Mouse (Mus musculus) bone marrow, adult 2 months (tissue): ENCODE measurements around the gene 1110051M20Rik. TPM values are rescaled to one million over a fixed set of nuclear protein-coding genes. Genes with fewer than 3 reads are reported as not detected.

Source experiments
- H3K27ac ChIP-seq: fragments of 200-500 bp; 2 replicates; pipeline ENCODE4 v1.5.1; 2012; ENCODE audit warnings: low read depth, mild to moderate bottlenecking, control low read depth, inconsistent platforms, low read length; ENCODE audit not compliant: control insufficient read depth, poor library complexity, insufficient read depth
- H3K4me1 ChIP-seq: fragments of 200-500 bp; 2 replicates; pipeline ENCODE4 v1.6.1; 2011; ENCODE audit warnings: low read length; ENCODE audit not compliant: control insufficient read depth, insufficient read depth
- H3K4me3 ChIP-seq: fragments of 200-500 bp; replicated peaks from 2 replicates; pipeline ENCODE3; 2011; ENCODE audit warnings: mild to moderate bottlenecking, low read depth, low read length, control low read depth; ENCODE audit not compliant: control insufficient read depth
- CTCF ChIP-seq: fragments of 200-500 bp; IDR thresholded peaks from 2 replicates; pipeline ENCODE4 v1.5.1; 2011; ENCODE audit warnings: low read length, control low read depth; ENCODE audit not compliant: control insufficient read depth, insufficient read depth
- POLR2A ChIP-seq: fragments of 200-500 bp; IDR thresholded peaks from 2 replicates; pipeline ENCODE4 v1.6.1; 2011; ENCODE audit warnings: low read depth, mild to moderate bottlenecking, control low read depth, low read length, borderline replicate concordance; ENCODE audit not compliant: control insufficient read depth
- WGBS: fragments of 180-500 bp; shearing (Covaris S2); methylation state at CpG from one replicate; pipeline ENCODE4 v1.1.7; 2018; 5-methylcytosine and 5-hydroxymethylcytosine counted together
- polyA plus RNA-seq: library from polyadenylated mRNA; stranded (reverse); fragments of >200 nt; gene quantifications from 2 replicates; pipeline ENCODE4 v1.2.4, GENCODE M21; 2011; ENCODE audit warnings: low replicate concordance; ENCODE audit not compliant: missing spikeins, insufficient read depth, insufficient read length

Gene 1110051M20Rik
- polyA plus RNA-seq, 1 experiment: 7.8 TPM

- no peak overlapping the region for H3K27ac ChIP-seq
- no peak overlapping the region for H3K4me3 ChIP-seq
- TF ChIP-seq CTCF (no peak), POLR2A (no peak)
- H3K4me1 ChIP-seq: no peaks in the 10 kb centered on the region
- WGBS: 85% methylated on average over 3 of the region's 3 CpGs
Observed at GRCm38 (mm10) chr2:91294226-91294625, 150.3 kb downstream of the 1110051M20Rik start.

- no peak for TF ChIP-seq CTCF
- TF ChIP-seq POLR2A: no peak
- Histone ChIP-seq H3K27ac (no peak overlapping the region), H3K4me3 (no peak overlapping the region), H3K4me1 (no peaks in the 10 kb centered on the region)
- 86% methylated on average over 12 of the region's 12 CpGs for WGBS
Observed at GRCm38 (mm10) chr2:91291197-91292007, 153.1 kb downstream of the 1110051M20Rik start.

GRCm38 (mm10) chr2:91287563-91287962 is 156.9 kb downstream of the 1110051M20Rik start:
- TF ChIP-seq CTCF (no peak), POLR2A (no peak)
- H3K27ac ChIP-seq: no peak overlapping the region
- no peaks in the 10 kb centered on the region for H3K4me1 ChIP-seq
- 69% methylated on average over 6 of the region's 6 CpGs for WGBS
- no peak overlapping the region for H3K4me3 ChIP-seq

- Histone ChIP-seq H3K4me3 (no peak overlapping the region), H3K4me1 (no peaks in the 10 kb centered on the region), H3K27ac (no peak overlapping the region)
- WGBS: 18% methylated on average over 7 of the region's 7 CpGs
- TF ChIP-seq POLR2A (no peak), CTCF (peak; percentile 92)
Observed at GRCm38 (mm10) chr2:91285885-91286505, 158.5 kb downstream of the 1110051M20Rik start.

- 50% methylated on average over 13 of the region's 13 CpGs for WGBS
- TF ChIP-seq POLR2A (no peak), CTCF (no peak)
- Histone ChIP-seq H3K27ac (no peak overlapping the region), H3K4me3 (no peak overlapping the region), H3K4me1 (no peaks in the 10 kb centered on the region)
Observed at GRCm38 (mm10) chr2:91284375-91285199, 159.9 kb downstream of the 1110051M20Rik start.

GRCm38 (mm10) chr2:91283972-91284371 is 160.5 kb downstream of the 1110051M20Rik start:
- H3K4me1 ChIP-seq: no peaks in the 10 kb centered on the region
- H3K27ac ChIP-seq: no peak overlapping the region
- 48% methylated on average over 3 of the region's 3 CpGs for WGBS
- H3K4me3 ChIP-seq: no peak overlapping the region
- TF ChIP-seq POLR2A (no peak), CTCF (no peak)

GRCm38 (mm10) chr2:91281366-91281765 is 163.1 kb downstream of the 1110051M20Rik start:
- WGBS: 84% methylated on average over 5 of the region's 5 CpGs

GRCm38 (mm10) chr2:91279372-91279755 is 165.1 kb downstream of the 1110051M20Rik start:
- no peak overlapping the region for H3K4me3 ChIP-seq
- no peak overlapping the region for H3K27ac ChIP-seq
- H3K4me1 ChIP-seq: no peaks in the 10 kb centered on the region
- WGBS: 68% methylated on average over 2 of the region's 2 CpGs
- no peak for TF ChIP-seq CTCF
- no peak for TF ChIP-seq POLR2A

More at GRCm38 (mm10) chr2:91281366-91281765, 163.1 kb downstream of the 1110051M20Rik start:
- no peak overlapping the region for H3K27ac ChIP-seq
- TF ChIP-seq CTCF (no peak), POLR2A (no peak)
- no peak overlapping the region for H3K4me3 ChIP-seq
- H3K4me1 ChIP-seq: no peaks in the 10 kb centered on the region
